24 mouse cellular contexts compared by ENCODE assay signal in genomic region chr8:70823802-70824201, GRCm38 (mm10). TPM values are rescaled to one million over a fixed set of nuclear protein-coding genes. Genes with fewer than 3 reads are reported as not detected.
"Had no signal": no experiment of that assay in that cellular context is flagged by ENCODE, and none has a peak within 500 bp of the region (broad histone marks: within the 10 kb centered on the region; RNA-seq: fewer than 3 reads in every experiment).

No protein-coding gene starts in this region.

- H3K4me1 ChIP-seq: midbrain, embryonic 15.5 days; neural tube, embryonic 15.5 days had no signal

- H3K9me3 ChIP-seq: lung, embryonic 15.5 days; midbrain, embryonic 15.5 days; neural tube, embryonic 13.5 days; neural tube, embryonic 15.5 days had no signal

- H3K4me2 ChIP-seq: lung, embryonic 15.5 days; midbrain, embryonic 11.5 days; midbrain, embryonic 13.5 days; midbrain, embryonic 15.5 days; neural tube, embryonic 13.5 days; neural tube, embryonic 15.5 days had no signal

- H3K27ac ChIP-seq: lung, embryonic 15.5 days; macrophage; midbrain, embryonic 13.5 days; midbrain, embryonic 15.5 days; neural tube, embryonic 13.5 days; neural tube, embryonic 15.5 days had no signal

- H3K36me3 ChIP-seq: lung, embryonic 15.5 days; midbrain, embryonic 13.5 days; midbrain, embryonic 15.5 days; neural tube, embryonic 13.5 days; neural tube, embryonic 15.5 days had no signal

- H3K9ac ChIP-seq: lung, embryonic 15.5 days; midbrain, embryonic 13.5 days; midbrain, embryonic 15.5 days; neural tube, embryonic 13.5 days; neural tube, embryonic 15.5 days had no signal

- DNase-seq: lung, adult 2 months; lung, postnatal 14 days; lung, postnatal 36 days; retina, postnatal 1 day; right cerebral cortex, adult 18-20 months; right cerebral cortex, postnatal 25 days; right cerebral cortex, postnatal 4 days; spleen, adult 18-20 months; thymus, adult 18-20 months; thymus, postnatal 14 days; thymus, postnatal 36 days had no signal

- ATAC-seq: lung, postnatal 0 days; midbrain, embryonic 13.5 days; midbrain, embryonic 15.5 days had no signal

- H3K4me3 ChIP-seq: lung, embryonic 15.5 days; megakaryocyte, embryonic 14.5 days; midbrain, embryonic 13.5 days; midbrain, embryonic 15.5 days; neural tube, embryonic 13.5 days; neural tube, embryonic 15.5 days had no signal

RNA-seq across cellular contexts. Expression of gene Il12rb1, which starts 15.6 kb away (rescaled TPM):
- total RNA-seq: midbrain, postnatal 0 days had no signal
- polyA plus RNA-seq: midbrain, embryonic 13.5 days; midbrain, postnatal 0 days; neural tube, embryonic 11.5 days; neural tube, embryonic 13.5 days; stomach, embryonic 14.5 days had no signal

RNA-seq across cellular contexts. Expression of gene Kcnn1, which starts 39.3 kb away (rescaled TPM):
- total RNA-seq: monocyte, adult 5-6 weeks had no signal
